Mouse (Mus musculus) hindbrain, embryonic 14.5 days (tissue): Measurements from ENCODE around the gene 1110051M20Rik. TPM values are rescaled to one million over a fixed set of nuclear protein-coding genes. Genes with fewer than 3 reads are reported as not detected.
A peak's percentile ranks its signal among the peaks of the same experiment; 100 is the strongest.

ENCODE experiments used
- ATAC-seq: fragments of 200-750 bp; cut with Nextera tagmentation; 2 replicates; pipeline ENCODE4 v1.8.0; 2017; ENCODE audit warnings: moderate number of reproducible peaks, mild to moderate bottlenecking, moderate TSS enrichment, moderate library complexity; ENCODE audit not compliant: low FRiP score
- DNase-seq: peaks from one replicate; pipeline ENCODE4 v3.0.0-alpha.2; 2015; ENCODE audit warnings: low spot score
- H3K27ac ChIP-seq: fragments of 300-500 bp; sonication (generic); 2 replicates; pipeline ENCODE4 v1.5.1; 2014; ENCODE audit warnings: mild to moderate bottlenecking, moderate library complexity
- H3K27me3 ChIP-seq: fragments of 300-500 bp; sonication (generic); 2 replicates; pipeline ENCODE4 v1.6.1; 2014; ENCODE audit warnings: mild to moderate bottlenecking, low read length, mixed read lengths; ENCODE audit not compliant: control insufficient read depth, insufficient read depth
- H3K36me3 ChIP-seq: fragments of 300-500 bp; sonication (generic); replicated peaks from 2 replicates; pipeline ENCODE4 v1.6.1; 2014; ENCODE audit not compliant: control insufficient read depth, insufficient read depth
- H3K4me1 ChIP-seq: fragments of 300-500 bp; sonication (generic); replicated peaks from 2 replicates; pipeline ENCODE4 v1.6.1; 2014; ENCODE audit warnings: antibody characterized with exemption, low read length, mixed read lengths; ENCODE audit not compliant: control insufficient read depth, insufficient read depth
- H3K4me2 ChIP-seq: fragments of 300-500 bp; sonication (generic); replicated peaks from 2 replicates; pipeline ENCODE4 v1.6.1; 2014; ENCODE audit warnings: mild to moderate bottlenecking, moderate library complexity
- H3K4me3 ChIP-seq: fragments of 300-500 bp; sonication (generic); replicated peaks from 2 replicates; pipeline ENCODE4 v1.5.1; 2014; ENCODE audit warnings: mild to moderate bottlenecking, low read length
- H3K9ac ChIP-seq: fragments of 300-500 bp; sonication (generic); 2 replicates; pipeline ENCODE4 v1.6.1; 2014
- H3K9me3 ChIP-seq: fragments of 300-500 bp; sonication (generic); 2 replicates; pipeline ENCODE4 v1.6.1; 2016; ENCODE audit warnings: low read length; ENCODE audit not compliant: control insufficient read depth
- WGBS: fragments of 180-500 bp; shearing (Covaris S2); extraction: QIAGEN DNeasy Blood & Tissue Kit; methylation state at CpG from one replicate; pipeline ENCODE4 v1.1.7; 2014; 5-methylcytosine and 5-hydroxymethylcytosine counted together
- polyA plus RNA-seq: library from polyadenylated mRNA; unstranded; fragments of >200 nt; fragmentation: Nextera tagmentation; extraction: Ambion mirVana; gene quantifications from 2 replicates; pipeline ENCODE4 v1.2.1, GENCODE M21; 2014

Gene 1110051M20Rik
- polyA plus RNA-seq, 1 experiment from 2014 or later, result 143 TPM

DNA sequence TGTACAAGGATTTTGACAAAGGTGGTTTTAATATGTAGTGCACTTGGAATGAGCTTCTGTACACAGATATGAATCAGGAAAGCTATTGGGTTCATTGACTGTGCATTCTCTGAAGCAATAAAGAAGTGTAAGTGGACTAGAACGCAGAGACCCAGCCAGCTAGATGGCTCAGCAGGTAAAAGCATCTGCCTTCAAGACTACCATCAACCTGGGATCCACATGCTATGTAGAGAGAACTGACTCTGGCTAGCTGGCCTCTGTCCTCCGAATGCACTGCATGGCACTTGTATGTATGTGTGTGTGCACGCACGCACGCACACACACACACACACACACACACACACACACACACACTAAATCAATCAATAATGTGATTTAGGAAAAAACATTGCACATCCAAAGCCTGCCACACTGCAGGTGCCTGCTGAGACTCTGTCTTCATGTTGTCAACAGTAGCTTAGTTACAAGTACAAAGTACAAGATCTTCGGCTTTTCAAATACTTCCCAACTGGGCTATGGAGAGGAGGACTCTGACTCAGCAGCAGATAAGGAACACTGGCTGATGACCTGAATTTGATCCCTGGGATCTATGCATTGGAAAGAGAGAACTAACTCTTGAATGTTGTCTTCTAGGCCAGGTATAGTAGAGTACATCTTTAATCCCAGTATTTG is 57.1 kb downstream of the 1110051M20Rik start:
- H3K9me3 ChIP-seq, result no peaks in the 10 kb centered on the region
- DNase-seq, result no peak
- no peaks in the 10 kb centered on the region for H3K36me3 ChIP-seq
- H3K4me1 ChIP-seq, result peaks cover 6% of the 10 kb centered on the region; the same call in 1 of the 2 replicates
- no peak for ATAC-seq
- no peak overlapping the region for H3K4me2 ChIP-seq
- H3K9ac ChIP-seq, result no peak overlapping the region
- WGBS, result 95% methylated on average over 6 of the region's 6 CpGs
- H3K27me3 ChIP-seq, result no peaks in the 10 kb centered on the region
- H3K27ac ChIP-seq, result no peak overlapping the region
- no peak overlapping the region for H3K4me3 ChIP-seq

DNA sequence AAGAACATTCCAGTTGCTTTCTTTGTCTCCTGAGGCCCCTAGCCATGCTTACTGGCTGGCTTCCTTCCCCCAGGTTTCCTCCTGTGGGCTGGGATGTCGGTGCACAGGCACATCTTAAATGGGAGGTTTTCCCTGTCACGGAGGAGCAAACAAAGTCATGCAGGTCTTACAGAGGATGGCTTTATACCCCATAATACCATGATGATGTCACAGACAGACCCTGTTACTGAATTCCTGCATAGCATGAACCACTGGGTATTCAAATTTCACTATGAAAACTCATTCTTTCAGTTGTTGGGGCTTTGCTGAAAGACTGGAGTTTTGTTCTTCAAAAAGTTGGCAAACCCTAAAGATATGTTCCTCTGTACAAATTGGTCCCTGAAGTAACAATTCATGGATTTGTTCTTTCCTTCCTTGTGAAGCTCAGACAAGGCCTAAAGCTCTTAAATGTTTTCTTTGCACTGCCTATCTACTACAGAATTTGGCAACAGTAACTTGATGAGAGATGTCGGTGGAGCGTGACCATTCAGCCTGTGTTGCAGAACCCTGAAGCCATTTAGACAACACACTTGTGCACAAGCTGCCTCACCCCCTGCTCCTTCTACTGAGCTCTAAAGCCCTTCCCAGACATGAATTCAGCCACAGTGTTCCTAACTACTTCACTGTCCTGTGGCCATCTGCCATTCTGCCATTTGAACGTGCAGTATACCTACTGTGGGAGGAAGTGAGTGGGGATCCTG is 57.8 kb downstream of the 1110051M20Rik start:
- ATAC-seq (no peak), DNase-seq (no peak)
- Histone ChIP-seq H3K4me2 (no peak overlapping the region), H3K4me3 (no peak overlapping the region), H3K4me1 (peaks cover 6% of the 10 kb centered on the region; the same call in 1 of the 2 replicates), H3K9me3 (no peaks in the 10 kb centered on the region), H3K9ac (no peak overlapping the region), H3K27me3 (no peaks in the 10 kb centered on the region), H3K27ac (no peak overlapping the region), H3K36me3 (no peaks in the 10 kb centered on the region)
- WGBS, result 67% methylated on average over 5 of the region's 5 CpGs

DNA sequence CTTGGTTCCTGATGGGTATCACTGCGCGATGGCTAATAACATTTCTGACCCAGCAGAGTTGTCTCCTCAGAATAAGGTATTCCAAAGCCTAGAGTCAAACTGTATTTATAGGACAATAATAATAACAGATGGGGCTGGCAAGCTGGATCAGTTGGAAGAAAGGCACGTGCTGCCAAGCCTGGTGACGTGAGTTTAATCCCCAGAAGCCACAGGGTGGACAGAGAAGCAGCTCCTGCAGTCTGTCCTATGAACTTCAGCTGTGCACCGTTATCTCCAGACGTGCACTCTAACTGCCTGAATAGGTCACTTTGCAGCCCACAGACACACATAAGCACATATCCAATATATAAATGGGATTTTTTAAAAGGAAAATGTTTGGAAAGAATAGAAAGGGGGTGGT is 61.2 kb downstream of the 1110051M20Rik start:
- 81% methylated on average over 6 of the region's 6 CpGs for WGBS
- H3K4me3 ChIP-seq, result no peak overlapping the region
- no peaks in the 10 kb centered on the region for H3K9me3 ChIP-seq
- H3K9ac ChIP-seq, result no peak overlapping the region
- no peaks in the 10 kb centered on the region for H3K27me3 ChIP-seq
- peaks cover 6% of the 10 kb centered on the region; the same call in 1 of the 2 replicates for H3K4me1 ChIP-seq
- H3K36me3 ChIP-seq, result peaks cover 10% of the 10 kb centered on the region
- DNase-seq (no peak), ATAC-seq (no peak)
- no peak overlapping the region for H3K4me2 ChIP-seq
- H3K27ac ChIP-seq, result no peak overlapping the region

DNA sequence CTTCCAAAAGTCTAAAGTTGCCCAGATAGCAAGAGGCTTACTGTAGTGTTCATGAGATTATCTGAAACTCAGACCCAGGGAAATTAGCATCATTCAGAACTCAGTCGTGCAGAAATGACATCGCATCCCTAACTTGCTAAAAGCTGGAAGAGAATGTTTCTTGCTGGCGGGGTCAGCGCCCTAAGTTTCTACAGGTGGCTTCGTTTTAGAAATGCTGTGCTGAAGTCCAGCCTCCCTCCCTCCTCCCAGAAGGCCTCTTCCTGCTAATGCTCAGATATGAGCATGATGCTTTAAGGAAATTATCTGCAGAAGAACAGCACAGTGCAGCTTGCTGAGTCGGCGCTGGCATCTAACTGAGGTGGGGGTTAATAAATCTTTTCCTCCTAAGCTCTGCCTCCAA is 67.5 kb downstream of the 1110051M20Rik start:
- Histone ChIP-seq H3K4me3 (no peak overlapping the region), H3K4me2 (no peak overlapping the region), H3K9ac (no peak overlapping the region), H3K9me3 (no peaks in the 10 kb centered on the region), H3K36me3 (peaks cover 10% of the 10 kb centered on the region), H3K4me1 (no peaks in the 10 kb centered on the region), H3K27me3 (no peaks in the 10 kb centered on the region), H3K27ac (0 out of 2 replicates have a peak overlapping the region, but pooled peaks have one; percentile 3)
- DNase-seq (no peak), ATAC-seq (no peak)
- 40% methylated on average over 7 of the region's 7 CpGs for WGBS

DNA sequence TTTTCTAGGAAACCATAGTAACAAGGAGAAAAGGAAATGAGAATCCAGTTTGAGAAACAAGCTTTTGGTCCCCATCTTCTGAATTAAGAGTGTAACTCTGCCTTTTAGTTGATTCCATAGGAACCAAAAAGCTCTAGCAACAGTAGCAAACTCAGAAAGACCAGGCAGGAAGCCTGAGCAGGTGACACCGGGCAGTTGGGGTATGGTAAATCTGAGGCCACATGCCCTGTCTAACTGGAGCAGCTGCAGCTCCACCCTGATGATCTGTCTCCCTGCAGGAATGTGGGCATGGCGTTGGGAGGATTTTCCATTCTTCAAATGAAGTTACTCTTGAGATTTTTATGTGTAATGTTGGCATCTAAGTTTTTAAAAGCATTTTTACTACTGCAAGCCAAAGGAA is 74.2 kb downstream of the 1110051M20Rik start:
- H3K4me1 ChIP-seq, result no peaks in the 10 kb centered on the region
- WGBS, result 89% methylated on average over 2 of the region's 2 CpGs

DNA sequence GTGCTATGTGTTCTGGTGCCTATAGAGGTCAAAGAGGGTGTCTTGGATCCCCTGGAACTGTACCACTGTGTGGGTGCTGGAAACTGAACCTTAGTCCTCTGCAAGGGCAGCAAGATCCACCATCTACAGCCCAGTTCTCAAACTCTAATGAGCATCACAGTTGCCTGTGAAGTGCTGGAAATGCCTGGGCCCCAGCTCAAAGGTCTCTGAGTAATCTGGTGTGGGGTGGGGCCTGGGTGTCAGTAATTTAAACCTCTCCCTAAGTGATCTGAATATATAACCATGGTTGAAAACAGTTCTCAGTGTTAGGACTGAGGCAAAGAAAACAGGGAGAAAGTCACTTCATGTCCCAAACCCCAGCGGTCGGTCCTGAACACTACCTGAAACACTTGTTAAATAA is 81.2 kb downstream of the 1110051M20Rik start:
- ATAC-seq, result no peak
- no peak overlapping the region for H3K9ac ChIP-seq
- no peak for DNase-seq
- H3K4me3 ChIP-seq, result no peak overlapping the region
- H3K27ac ChIP-seq, result no peak overlapping the region
- 99% methylated on average over 2 of the region's 2 CpGs for WGBS
- H3K9me3 ChIP-seq, result no peaks in the 10 kb centered on the region
- no peaks in the 10 kb centered on the region for H3K27me3 ChIP-seq
- H3K4me2 ChIP-seq, result no peak overlapping the region
- H3K36me3 ChIP-seq, result no peaks in the 10 kb centered on the region
- H3K4me1 ChIP-seq, result peaks cover 7% of the 10 kb centered on the region; the same call in 1 of the 2 replicates

More for the DNA sequence above, 74.2 kb downstream of the 1110051M20Rik start:
- Histone ChIP-seq H3K4me2 (no peak overlapping the region), H3K27ac (no peak overlapping the region), H3K9ac (no peak overlapping the region), H3K9me3 (no peaks in the 10 kb centered on the region), H3K36me3 (no peaks in the 10 kb centered on the region), H3K27me3 (no peaks in the 10 kb centered on the region), H3K4me3 (no peak overlapping the region)
- ATAC-seq (no peak), DNase-seq (no peak)

DNA sequence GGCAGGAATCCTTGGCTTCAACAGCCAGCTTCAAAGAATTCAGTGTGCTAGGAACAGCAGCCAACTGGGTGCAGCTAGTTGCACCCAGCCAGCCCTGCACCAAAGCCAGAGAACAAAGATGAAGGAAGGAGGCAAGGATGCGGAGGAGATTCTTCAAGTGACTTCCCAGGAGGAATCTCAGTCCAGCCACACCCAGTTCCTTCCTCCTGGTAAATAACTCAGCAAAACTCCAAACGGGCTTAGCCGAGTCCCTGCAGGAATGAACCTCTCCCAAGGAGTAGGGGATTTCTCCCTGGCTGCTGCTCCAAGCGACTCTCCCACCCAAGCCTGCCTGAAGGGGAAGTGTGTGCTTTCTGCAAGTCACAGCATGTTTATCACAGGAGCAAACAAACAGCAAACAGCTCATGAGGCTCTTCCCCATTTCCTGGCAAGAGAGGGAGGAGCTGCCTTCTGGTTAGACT is 83.4 kb downstream of the 1110051M20Rik start:
- Histone ChIP-seq H3K4me2 (no peak overlapping the region), H3K27me3 (no peaks in the 10 kb centered on the region), H3K9me3 (no peaks in the 10 kb centered on the region), H3K4me1 (peaks cover 7% of the 10 kb centered on the region; the same call in 1 of the 2 replicates), H3K36me3 (no peaks in the 10 kb centered on the region), H3K27ac (peak overlapping the region; percentile 9; the same call in 1 of the 2 replicates), H3K9ac (no peak overlapping the region), H3K4me3 (no peak overlapping the region)
- 46% methylated on average over 4 of the region's 4 CpGs for WGBS
- no peak for DNase-seq
- no peak for ATAC-seq

DNA sequence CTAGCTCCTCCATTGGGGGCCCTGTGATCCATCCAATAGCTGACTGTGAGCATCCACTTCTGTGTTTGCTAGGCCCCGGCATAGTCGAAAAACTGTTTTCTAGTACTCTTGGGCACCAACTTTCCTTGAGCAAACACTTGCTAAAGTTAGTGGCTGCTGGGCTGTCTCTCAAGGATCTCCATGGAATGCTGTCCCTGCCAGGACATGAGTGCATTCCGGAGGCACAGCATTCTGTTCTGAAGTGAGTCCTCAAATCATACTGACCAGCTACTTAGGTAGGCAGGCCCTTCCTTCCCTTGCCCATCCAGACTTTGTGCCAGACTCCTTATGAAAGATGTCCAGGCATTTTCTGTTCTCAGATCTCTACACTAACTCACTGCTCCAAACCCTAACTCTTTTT is 88.7 kb downstream of the 1110051M20Rik start:
- Histone ChIP-seq H3K4me2 (no peak overlapping the region), H3K4me1 (no peaks in the 10 kb centered on the region), H3K27ac (no peak overlapping the region), H3K27me3 (no peaks in the 10 kb centered on the region), H3K9ac (no peak overlapping the region), H3K9me3 (no peaks in the 10 kb centered on the region), H3K36me3 (no peaks in the 10 kb centered on the region), H3K4me3 (no peak overlapping the region)
- no peak for DNase-seq
- no peak for ATAC-seq
- WGBS, result 96% methylated on average over 3 of the region's 3 CpGs

DNA sequence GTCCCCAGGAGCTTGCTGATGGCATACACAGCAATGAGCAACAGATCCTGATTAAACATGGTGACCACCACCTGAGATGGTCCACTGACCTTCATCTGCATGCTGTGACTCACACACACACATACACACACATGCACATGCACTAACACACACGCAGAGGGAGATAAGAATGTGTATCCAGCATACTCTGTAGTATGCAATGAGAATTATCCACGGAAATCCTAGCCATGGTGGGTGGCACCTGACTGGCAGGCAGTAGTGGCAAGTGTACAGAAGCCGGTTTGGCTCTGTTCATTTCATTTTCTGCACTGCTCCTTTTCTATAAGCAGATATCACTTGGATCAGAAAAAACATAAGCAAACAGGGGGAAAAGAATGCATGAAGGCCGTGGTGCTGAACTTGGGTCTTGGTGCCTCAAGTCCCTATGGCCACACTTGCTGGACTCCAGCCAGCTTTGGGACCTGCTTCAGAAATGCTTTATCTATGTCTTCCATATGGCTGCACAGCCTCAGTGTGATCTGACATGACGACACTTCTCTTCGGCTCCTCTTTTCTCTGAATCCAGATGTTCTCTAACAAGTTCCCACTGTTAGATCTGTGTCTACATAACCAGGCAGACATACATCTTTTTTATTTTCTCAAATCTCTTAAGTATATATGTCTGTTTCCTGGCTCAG is 89.6 kb downstream of the 1110051M20Rik start:
- DNase-seq (no peak), ATAC-seq (no peak)
- Histone ChIP-seq H3K9ac (no peak overlapping the region), H3K9me3 (no peaks in the 10 kb centered on the region), H3K36me3 (no peaks in the 10 kb centered on the region), H3K4me3 (no peak overlapping the region), H3K4me1 (no peaks in the 10 kb centered on the region), H3K27ac (0 out of 2 replicates have a peak overlapping the region, but pooled peaks have one; percentile 5), H3K27me3 (no peaks in the 10 kb centered on the region), H3K4me2 (no peak overlapping the region)
- 77% methylated on average over 6 of the region's 6 CpGs for WGBS
